Mouse (Mus musculus): ENCODE results near the gene Gulp1.

- TF ChIP-seq POLR2A (IDR thresholded peaks at IDR 0.05; ENCODE audit: insufficient read depth, low read depth, low read length) (no peak), CTCF (IDR thresholded peaks at IDR 0.05; ENCODE audit: insufficient read depth, low read depth, low read length) (no peak)
Measured at GRCm38 (mm10) chr1:44745711-44746110, 194.4 kb downstream of the Gulp1 start.
